Mouse (Mus musculus) testis, adult 2 months (tissue): ENCODE results near the gene Pdxp. TPM values are rescaled to one million over a fixed set of nuclear protein-coding genes. Genes with fewer than 3 reads are reported as not detected.

Experiments
- H3K27ac ChIP-seq: fragments of 200-500 bp; 2 replicates; pipeline ENCODE4 v1.5.1; 2012; ENCODE audit warnings: low read depth, low read length; ENCODE audit not compliant: control insufficient read depth, insufficient read depth
- H3K27me3 ChIP-seq: fragments of 200-500 bp; 2 replicates; pipeline ENCODE4 v1.6.1; 2012; ENCODE audit warnings: mild to moderate bottlenecking, low read length, moderate library complexity; ENCODE audit not compliant: control insufficient read depth, insufficient read depth
- H3K36me3 ChIP-seq: fragments of 200-500 bp; 2 replicates; pipeline ENCODE4 v1.6.1; 2012; ENCODE audit warnings: mild to moderate bottlenecking, low read length; ENCODE audit not compliant: control insufficient read depth, insufficient read depth
- H3K4me1 ChIP-seq: fragments of 200-500 bp; 2 replicates; pipeline ENCODE4 v1.6.1; 2012; ENCODE audit warnings: low read length; ENCODE audit not compliant: control insufficient read depth, insufficient read depth
- H3K4me3 ChIP-seq: fragments of 200-500 bp; 2 replicates; pipeline ENCODE4 v1.5.1; 2012; ENCODE audit warnings: low read depth, mild to moderate bottlenecking, low read length, moderate library complexity, mixed read lengths; ENCODE audit not compliant: control insufficient read depth
- CTCF ChIP-seq: fragments of 200-500 bp; IDR thresholded peaks from 2 replicates; pipeline ENCODE4 v1.5.1; 2012; ENCODE audit warnings: low read depth, mild to moderate bottlenecking, inconsistent platforms, low read length, moderate library complexity; ENCODE audit not compliant: control insufficient read depth, insufficient read depth, insufficient replicate concordance
- POLR2A ChIP-seq: fragments of 200-500 bp; IDR thresholded peaks from 2 replicates; pipeline ENCODE4 v1.6.1; 2012; ENCODE audit warnings: low read depth, mild to moderate bottlenecking, inconsistent platforms, low read length, moderate library complexity; ENCODE audit not compliant: control insufficient read depth
- polyA plus RNA-seq: library from polyadenylated mRNA; depleted of rRNA; stranded (reverse); fragments of >200 nt; gene quantifications from 2 replicates; pipeline ENCODE4 v1.2.3, GENCODE M21; 2012

Gene Pdxp
- polyA plus RNA-seq, 1 experiment, result 3.8 TPM

GRCm38 (mm10) chr15:78930192-78930706, 16.5 kb downstream of the Pdxp start:
- Histone ChIP-seq H3K27ac (no peak overlapping the region), H3K4me1 (peaks cover 30% of the 10 kb centered on the region), H3K4me3 (no peak overlapping the region), H3K27me3 (no peaks in the 10 kb centered on the region), H3K36me3 (no peaks in the 10 kb centered on the region)
- TF ChIP-seq CTCF (no peak), POLR2A (no peak)

GRCm38 (mm10) chr15:78930801-78931426, 17.2 kb downstream of the Pdxp start:
- peaks cover 27% of the 10 kb centered on the region for H3K4me1 ChIP-seq
- no peaks in the 10 kb centered on the region for H3K36me3 ChIP-seq
- H3K27me3 ChIP-seq, result no peaks in the 10 kb centered on the region
- TF ChIP-seq CTCF (no peak), POLR2A (no peak)
- H3K4me3 ChIP-seq, result no peak overlapping the region
- no peak overlapping the region for H3K27ac ChIP-seq

GRCm38 (mm10) chr15:78931577-78931976, 17.9 kb downstream of the Pdxp start:
- peaks cover 20% of the 10 kb centered on the region for H3K4me1 ChIP-seq
- no peaks in the 10 kb centered on the region for H3K27me3 ChIP-seq
- no peak overlapping the region for H3K27ac ChIP-seq
- TF ChIP-seq CTCF (peak; percentile 62; the same call in 1 of the 2 replicates), POLR2A (no peak)
- H3K36me3 ChIP-seq, result no peaks in the 10 kb centered on the region
- no peak overlapping the region for H3K4me3 ChIP-seq

GRCm38 (mm10) chr15:78934784-78935320, 21.1 kb downstream of the Pdxp start, which contains the start of gene Nol12:
Nol12 (plus strand) TSS chr15:78934933.
- peak within 1 kb of the TSS; percentile 95 for H3K4me3 ChIP-seq
- H3K4me1 ChIP-seq, result peaks cover 4% of the 10 kb centered on the region
- no peaks in the 10 kb centered on the region for H3K27me3 ChIP-seq
- no peaks in the 10 kb centered on the region for H3K36me3 ChIP-seq
- TF ChIP-seq POLR2A, result peak; percentile 64; the same call in 1 of the 2 replicates
- TF ChIP-seq CTCF, result no peak
- peak within 1 kb of the TSS; percentile 95 for H3K27ac ChIP-seq

- H3K36me3 ChIP-seq, result peaks cover 2% of the 10 kb centered on the region
- H3K27ac ChIP-seq, result no peak overlapping the region
- TF ChIP-seq CTCF (no peak), POLR2A (no peak)
- no peaks in the 10 kb centered on the region for H3K27me3 ChIP-seq
- H3K4me3 ChIP-seq, result no peak overlapping the region
- H3K4me1 ChIP-seq, result peaks cover 4% of the 10 kb centered on the region
Measured at GRCm38 (mm10) chr15:78936403-78936802, 22.7 kb downstream of the Pdxp start.

GRCm38 (mm10) chr15:78937311-78937710, 23.6 kb downstream of the Pdxp start:
- TF ChIP-seq POLR2A (no peak), CTCF (no peak)
- H3K36me3 ChIP-seq, result peaks cover 2% of the 10 kb centered on the region
- no peak overlapping the region for H3K27ac ChIP-seq
- H3K4me3 ChIP-seq, result no peak overlapping the region
- no peaks in the 10 kb centered on the region for H3K27me3 ChIP-seq
- peaks cover 4% of the 10 kb centered on the region for H3K4me1 ChIP-seq

- TF ChIP-seq CTCF (no peak), POLR2A (no peak)
- no peak overlapping the region for H3K27ac ChIP-seq
- peaks cover 2% of the 10 kb centered on the region for H3K36me3 ChIP-seq
- H3K27me3 ChIP-seq, result no peaks in the 10 kb centered on the region
- peaks cover 4% of the 10 kb centered on the region for H3K4me1 ChIP-seq
- H3K4me3 ChIP-seq, result no peak overlapping the region
Measured at GRCm38 (mm10) chr15:78937963-78938362, 24.2 kb downstream of the Pdxp start.
